Mouse (Mus musculus) limb, embryonic 12.5 days (tissue): Measurements from ENCODE around the gene Akap8. TPM values are rescaled to one million over a fixed set of nuclear protein-coding genes. Genes with fewer than 3 reads are reported as not detected.

ENCODE experiments used
- ATAC-seq: fragments of 200-750 bp; cut with Nextera tagmentation; 2 replicates; pipeline ENCODE4 v1.8.0; 2017; ENCODE audit warnings: low read depth, moderate TSS enrichment; ENCODE audit not compliant: insufficient number of reproducible peaks, insufficient read depth, low FRiP score, low TSS enrichment
- H3K27ac ChIP-seq: fragments of 300-500 bp; sonication (generic); 2 replicates; pipeline ENCODE4 v1.5.1; 2016; ENCODE audit warnings: mild to moderate bottlenecking, moderate library complexity
- H3K27me3 ChIP-seq: fragments of 300-500 bp; sonication (generic); 2 replicates; pipeline ENCODE4 v1.6.1; 2016; ENCODE audit warnings: mild to moderate bottlenecking, moderate library complexity
- H3K36me3 ChIP-seq: fragments of 300-500 bp; sonication (generic); 2 replicates; pipeline ENCODE4 v1.6.1; 2016; ENCODE audit warnings: mild to moderate bottlenecking, moderate library complexity
- H3K4me1 ChIP-seq: fragments of 300-500 bp; sonication (generic); replicated peaks from 2 replicates; pipeline ENCODE4 v1.6.1; 2016
- H3K4me2 ChIP-seq: fragments of 300-500 bp; sonication (generic); 2 replicates; pipeline ENCODE4 v1.6.1; 2016; ENCODE audit warnings: mild to moderate bottlenecking, moderate library complexity
- H3K4me3 ChIP-seq: fragments of 300-500 bp; sonication (generic); replicated peaks from 2 replicates; pipeline ENCODE4 v1.5.1; 2016; ENCODE audit warnings: mild to moderate bottlenecking
- H3K9ac ChIP-seq: fragments of 300-500 bp; sonication (generic); replicated peaks from 2 replicates; pipeline ENCODE4 v1.6.1; 2016; ENCODE audit warnings: mild to moderate bottlenecking, moderate library complexity
- H3K9me3 ChIP-seq: fragments of 300-500 bp; sonication (generic); 2 replicates; pipeline ENCODE4 v1.6.1; 2016; ENCODE audit warnings: mild to moderate bottlenecking, moderate library complexity
- WGBS: fragments of 180-500 bp; shearing (Covaris S2); methylation state at CpG from one replicate; pipeline ENCODE4 v1.1.7; 2016; 5-methylcytosine and 5-hydroxymethylcytosine counted together
- polyA plus RNA-seq: library from polyadenylated mRNA; unstranded; fragments of >200 nt; fragmentation: Nextera tagmentation; extraction: Ambion mirVana; gene quantifications from 2 replicates; pipeline ENCODE4 v1.2.1, GENCODE M21; 2016

Gene Akap8
- polyA plus RNA-seq, 1 experiment from 2014 or later = 153 TPM

DNA sequence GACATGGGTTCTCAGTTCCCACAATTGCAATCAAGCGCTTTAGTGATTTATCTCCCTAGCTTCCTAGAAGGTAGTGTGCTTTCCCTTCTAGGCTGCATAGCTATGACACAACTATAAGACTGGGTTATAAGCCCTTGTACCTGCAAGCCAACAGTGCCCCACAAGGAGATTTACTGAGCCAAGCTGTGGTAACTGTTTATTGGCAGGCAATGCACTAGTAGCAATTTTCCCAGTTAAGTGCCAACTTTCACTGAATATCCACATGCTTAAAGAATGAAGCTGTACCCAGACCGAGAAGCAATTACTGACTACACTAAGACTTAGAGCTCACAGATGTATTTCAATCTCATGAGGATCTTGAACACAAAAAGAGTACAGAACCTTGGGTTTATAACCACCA, 57.4 kb downstream of the Akap8 start:
- no peak overlapping the region for H3K4me3 ChIP-seq
- no peak overlapping the region for H3K4me2 ChIP-seq
- H3K27ac ChIP-seq = no peak overlapping the region
- H3K27me3 ChIP-seq = no peaks in the 10 kb centered on the region
- H3K9me3 ChIP-seq = no peaks in the 10 kb centered on the region
- 87% methylated on average over 2 of the region's 2 CpGs for WGBS
- no peaks in the 10 kb centered on the region for H3K4me1 ChIP-seq
- no peak overlapping the region for H3K9ac ChIP-seq
- ATAC-seq = no peak
- H3K36me3 ChIP-seq = peaks cover 7% of the 10 kb centered on the region; the same call in 1 of the 2 replicates

GRCm38 (mm10) chr17:32262831-32263559, 58.0 kb downstream of the Akap8 start:
- ATAC-seq = no peak
- WGBS = 96% methylated on average over 8 of the region's 8 CpGs
- Histone ChIP-seq H3K27ac (no peak overlapping the region), H3K4me2 (no peak overlapping the region), H3K36me3 (peaks cover 4% of the 10 kb centered on the region; the same call in 1 of the 2 replicates), H3K9me3 (no peaks in the 10 kb centered on the region), H3K9ac (no peak overlapping the region), H3K4me1 (0 out of 2 replicates have a peak, but pooled peaks cover 2% of the 10 kb centered on the region), H3K4me3 (no peak overlapping the region), H3K27me3 (no peaks in the 10 kb centered on the region)

DNA sequence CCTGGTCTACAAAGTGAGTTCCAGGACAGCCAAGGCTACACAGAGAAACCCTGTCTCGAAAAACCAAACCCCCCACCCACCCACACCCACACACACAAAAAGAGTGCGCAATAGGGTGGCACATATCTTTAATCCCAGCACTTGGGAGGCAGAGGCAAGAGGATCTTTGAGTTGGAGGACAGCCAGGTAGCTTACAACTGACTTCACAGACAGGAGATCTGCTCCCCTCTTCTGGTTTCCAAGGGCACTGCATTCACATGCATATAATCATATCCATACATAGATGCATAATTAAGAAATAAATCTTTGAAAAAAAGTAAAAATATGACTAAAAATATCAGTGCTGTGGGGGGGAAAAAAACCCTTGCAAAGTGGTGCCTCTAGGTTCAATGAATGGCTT, 62.2 kb downstream of the Akap8 start:
- Histone ChIP-seq H3K4me2 (no peak overlapping the region), H3K27me3 (no peaks in the 10 kb centered on the region), H3K4me1 (peaks cover 5% of the 10 kb centered on the region; the same call in 1 of the 2 replicates), H3K27ac (no peak overlapping the region), H3K36me3 (no peaks in the 10 kb centered on the region; the same call in 1 of the 2 replicates), H3K4me3 (no peak overlapping the region), H3K9ac (no peak overlapping the region), H3K9me3 (no peaks in the 10 kb centered on the region)
- ATAC-seq = no peak
- WGBS = 93% methylated on average over 2 of the region's 2 CpGs

DNA sequence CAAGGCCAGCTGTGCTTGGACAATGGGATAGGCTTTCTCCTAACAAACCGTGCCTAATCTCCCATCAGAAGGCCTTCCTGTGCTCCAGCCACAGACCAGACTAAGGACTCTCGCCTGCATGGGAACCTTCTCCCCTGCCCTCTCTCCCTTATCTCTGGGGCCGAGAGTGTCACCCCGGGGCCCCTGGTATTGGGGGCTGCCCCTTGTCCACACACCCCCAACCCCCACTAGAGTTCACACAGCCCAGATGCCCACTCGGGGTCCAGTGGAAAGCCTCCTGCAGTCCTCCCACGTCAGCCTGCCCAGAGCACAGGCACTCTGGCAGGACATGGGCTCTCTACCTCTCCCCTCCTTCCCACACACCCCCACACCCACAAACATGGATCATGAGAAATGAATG, 63.1 kb downstream of the Akap8 start:
- 86% methylated on average over 6 of the region's 6 CpGs for WGBS
- H3K36me3 ChIP-seq = peaks cover 4% of the 10 kb centered on the region; the same call in 1 of the 2 replicates
- no peak overlapping the region for H3K4me3 ChIP-seq
- no peak for ATAC-seq
- no peak overlapping the region for H3K9ac ChIP-seq
- no peak overlapping the region for H3K4me2 ChIP-seq
- H3K27ac ChIP-seq = no peak overlapping the region
- H3K27me3 ChIP-seq = no peaks in the 10 kb centered on the region
- peaks cover 5% of the 10 kb centered on the region; the same call in 1 of the 2 replicates for H3K4me1 ChIP-seq
- H3K9me3 ChIP-seq = no peaks in the 10 kb centered on the region

GRCm38 (mm10) chr17:32257452-32257851, 63.6 kb downstream of the Akap8 start:
- Histone ChIP-seq H3K27ac (no peak overlapping the region), H3K36me3 (peaks cover 9% of the 10 kb centered on the region; the same call in 1 of the 2 replicates), H3K27me3 (no peaks in the 10 kb centered on the region), H3K4me1 (peaks cover 5% of the 10 kb centered on the region; the same call in 1 of the 2 replicates), H3K9me3 (no peaks in the 10 kb centered on the region), H3K9ac (no peak overlapping the region), H3K4me3 (no peak overlapping the region), H3K4me2 (no peak overlapping the region)
- WGBS = 87% methylated on average over 2 of the region's 2 CpGs
- ATAC-seq = no peak

GRCm38 (mm10) chr17:32256896-32257295, 64.1 kb downstream of the Akap8 start:
- Histone ChIP-seq H3K4me2 (no peak overlapping the region), H3K27me3 (no peaks in the 10 kb centered on the region), H3K36me3 (peaks cover 9% of the 10 kb centered on the region; the same call in 1 of the 2 replicates), H3K27ac (no peak overlapping the region), H3K9ac (no peak overlapping the region), H3K4me3 (no peak overlapping the region), H3K4me1 (peaks cover 5% of the 10 kb centered on the region; the same call in 1 of the 2 replicates), H3K9me3 (no peaks in the 10 kb centered on the region)
- ATAC-seq = no peak
- whole genome bisulfite sequencing = 76% methylated on average over 2 of the region's 2 CpGs

Other genes starting within 250 kb of the Akap8 start
- gene Notch3, start 154.4 kb downstream of the Akap8 start, polyA plus RNA-seq = 21.5 and 24.2 TPM in 2 replicates
- 0.09 TPM in 1 of 2 replicates, not detected in the other for gene Ephx3, start 131.7 kb downstream of the Akap8 start, polyA plus RNA-seq
- gene Brd4, start 36.5 kb downstream of the Akap8 start, polyA plus RNA-seq = 98.2 and 119 TPM in 2 replicates
- gene Akap8l, start 29.4 kb upstream of the Akap8 start, polyA plus RNA-seq = 112 and 120 TPM in 2 replicates
- gene Wiz, start 68.2 kb upstream of the Akap8 start, polyA plus RNA-seq = 30.0 and 37.3 TPM in 2 replicates
- gene Rasal3, start 82.3 kb upstream of the Akap8 start, polyA plus RNA-seq = 0.87 and 1.1 TPM in 2 replicates
- not detected in 2 replicates for gene Pglyrp2, start 102.9 kb upstream of the Akap8 start, polyA plus RNA-seq
- gene Cyp4f39, start 131.5 kb upstream of the Akap8 start, polyA plus RNA-seq = not detected in 2 replicates
- 13.3 and 13.8 TPM in 2 replicates for gene Cyp4f17, start 184.8 kb upstream of the Akap8 start, polyA plus RNA-seq
- gene Cyp4f16, start 215.3 kb upstream of the Akap8 start, polyA plus RNA-seq = 23.8 and 26.6 TPM in 2 replicates